Comparison of ENCODE assay signal across 9 mouse cellular contexts in genomic region chr19:15838327-15838726, GRCm38 (mm10).
A peak's percentile ranks its signal among the peaks of the same experiment; 100 is the strongest.
DNase-seq lines count a peak whose midpoint lies in the region; ATAC-seq lines count a peak whose summit lies in the region.
"Had no signal": no experiment of that assay in that cellular context is flagged by ENCODE, and none has a peak within 500 bp of the region (broad histone marks: within the 10 kb centered on the region; RNA-seq: fewer than 3 reads in every experiment).

No protein-coding gene starts in this region.

- WGBS in embryonic facial prominence, embryonic 14.5 days, result 32% methylated on average over 5 of the region's 5 CpGs

- no peaks in the 10 kb centered on the region for H3K9me3 ChIP-seq in embryonic facial prominence, embryonic 14.5 days (ENCODE audit: control insufficient read depth, low read length)
- H3K9me3 ChIP-seq: embryonic facial prominence, embryonic 12.5 days had no signal

- ATAC-seq in embryonic facial prominence, embryonic 14.5 days (ENCODE audit: low read depth), result no peak

- H3K4me2 ChIP-seq in embryonic facial prominence, embryonic 14.5 days (ENCODE audit: low read depth, low read length), result no peak overlapping the region
- H3K4me2 ChIP-seq: embryonic facial prominence, embryonic 12.5 days had no signal

- intact Hi-C loops in left cerebral cortex, postnatal 14 days (cut with DNase I), result no loop called here
- intact Hi-C loops in left cerebral cortex, postnatal 10 days (cut with DNase I), result no loop called here

- H3K27me3 ChIP-seq in embryonic facial prominence, embryonic 14.5 days (replicated peaks; ENCODE audit: control insufficient read depth, insufficient read depth, low read length), result no peaks in the 10 kb centered on the region
- H3K27me3 ChIP-seq: embryonic facial prominence, embryonic 12.5 days had no signal

- peak; percentile 11 to 25 for DNase-seq in left cerebral cortex, postnatal 14 days (ENCODE audit: low spot score in 2 of 2)
- no peak for DNase-seq in left cerebral cortex, postnatal 10 days (ENCODE audit: extremely low spot score in 1 of 2, low spot score in 2 of 2)
- DNase-seq in MN1 (ENCODE audit: low spot score), result peak; percentile 6
- peak; percentile 11 for DNase-seq in embryonic facial prominence, embryonic 14.5 days (ENCODE audit: low spot score)
- peak; percentile 18 for DNase-seq in mesoderm, embryonic 11.5 days (ENCODE audit: low read depth, low spot score)
- no peak for DNase-seq in thymus, postnatal 14 days
- no peak for DNase-seq in ovary, postnatal 10 days (ENCODE audit: low spot score)
- DNase-seq: gastrocnemius, postnatal 36 days had no signal

- no peak overlapping the region for H3K27ac ChIP-seq in embryonic facial prominence, embryonic 14.5 days (replicated peaks; ENCODE audit: low read depth, low read length)
- H3K27ac ChIP-seq: embryonic facial prominence, embryonic 12.5 days had no signal

- no peak overlapping the region for H3K4me3 ChIP-seq in embryonic facial prominence, embryonic 14.5 days (ENCODE audit: low read depth, low read length)
- H3K4me3 ChIP-seq: embryonic facial prominence, embryonic 12.5 days had no signal

- H3K4me1 ChIP-seq in embryonic facial prominence, embryonic 14.5 days (ENCODE audit: control insufficient read depth, insufficient read depth, low read length), result no peaks in the 10 kb centered on the region

- H3K9ac ChIP-seq in embryonic facial prominence, embryonic 14.5 days (ENCODE audit: low read depth, low read length), result no peak overlapping the region
- H3K9ac ChIP-seq: embryonic facial prominence, embryonic 12.5 days had no signal

- no peaks in the 10 kb centered on the region for H3K36me3 ChIP-seq in embryonic facial prominence, embryonic 14.5 days (ENCODE audit: control insufficient read depth, insufficient read depth, low read length)
- H3K36me3 ChIP-seq: embryonic facial prominence, embryonic 12.5 days had no signal

Comparison
In these comparisons a context has a peak if more than half of its experiments do, and no peak if none do; other contexts are left out.
1. DNase-seq: peak in left cerebral cortex, postnatal 14 days (2 of 2), MN1 (single experiment), embryonic facial prominence, embryonic 14.5 days (single experiment) and mesoderm, embryonic 11.5 days (single experiment); none in left cerebral cortex, postnatal 10 days (0 of 2), thymus, postnatal 14 days (single experiment) and ovary, postnatal 10 days (single experiment).